Mouse (Mus musculus): ENCODE data around the gene Ikzf1. TPM values are rescaled to one million over a fixed set of nuclear protein-coding genes. Genes with fewer than 3 reads are reported as not detected.

Ikzf1 gene
- polyA plus RNA-seq, 1 experiment from 2014 or later, result 33.7 TPM

GRCm38 (mm10) chr11:11781728-11782127 is 96.9 kb downstream of the Ikzf1 start:
- no peak overlapping the region for H3K4me3 ChIP-seq (replicated peaks)
- H3K4me1 ChIP-seq (replicated peaks), result no peaks in the 10 kb centered on the region
- H3K27me3 ChIP-seq, result no peaks in the 10 kb centered on the region
- H3K9me3 ChIP-seq (replicated peaks), result no peaks in the 10 kb centered on the region
- H3K4me2 ChIP-seq, result no peak overlapping the region
- no peak for ATAC-seq (ENCODE audit: insufficient read depth)
- no peaks in the 10 kb centered on the region for H3K36me3 ChIP-seq (replicated peaks)
- H3K27ac ChIP-seq (replicated peaks), result no peak overlapping the region
- 66% methylated on average over 8 of the region's 8 CpGs for WGBS (ENCODE audit: insufficient replicate concordance)
- H3K9ac ChIP-seq, result no peak overlapping the region

GRCm38 (mm10) chr11:11785457-11785856 is 100.7 kb downstream of the Ikzf1 start:
- Histone ChIP-seq H3K4me3 (replicated peaks) (no peak overlapping the region), H3K4me2 (no peak overlapping the region), H3K4me1 (replicated peaks) (peaks cover 6% of the 10 kb centered on the region; the same call in 1 of the 2 replicates), H3K9me3 (replicated peaks) (no peaks in the 10 kb centered on the region), H3K27ac (replicated peaks) (no peak overlapping the region), H3K36me3 (replicated peaks) (no peaks in the 10 kb centered on the region), H3K9ac (no peak overlapping the region), H3K27me3 (no peaks in the 10 kb centered on the region)
- WGBS (ENCODE audit: insufficient replicate concordance), result 21% methylated on average over 6 of the region's 6 CpGs
- no peak for ATAC-seq (ENCODE audit: insufficient read depth)

- Histone ChIP-seq H3K27ac (replicated peaks) (no peak overlapping the region), H3K4me3 (replicated peaks) (0 out of 2 replicates have a peak overlapping the region, but pooled peaks have one; percentile 22), H3K27me3 (no peaks in the 10 kb centered on the region), H3K4me1 (replicated peaks) (peaks cover 6% of the 10 kb centered on the region; the same call in 1 of the 2 replicates), H3K4me2 (peak overlapping the region; percentile 53), H3K36me3 (replicated peaks) (no peaks in the 10 kb centered on the region), H3K9ac (no peak overlapping the region), H3K9me3 (replicated peaks) (no peaks in the 10 kb centered on the region)
- ATAC-seq (ENCODE audit: insufficient read depth), result peak; percentile 88
- under 1% methylated on average over 8 of the region's 8 CpGs for WGBS (ENCODE audit: insufficient replicate concordance)
Measured at GRCm38 (mm10) chr11:11788521-11788974, 103.7 kb downstream of the Ikzf1 start.

GRCm38 (mm10) chr11:11794626-11795025 is 109.8 kb downstream of the Ikzf1 start:
- H3K4me2 ChIP-seq, result no peak overlapping the region
- H3K9me3 ChIP-seq (replicated peaks), result no peaks in the 10 kb centered on the region
- no peaks in the 10 kb centered on the region for H3K27me3 ChIP-seq
- no peak for ATAC-seq (ENCODE audit: insufficient read depth)
- H3K4me1 ChIP-seq (replicated peaks), result 0 out of 2 replicates have a peak, but pooled peaks cover 3% of the 10 kb centered on the region
- H3K36me3 ChIP-seq (replicated peaks), result peaks cover 41% of the 10 kb centered on the region
- no peak overlapping the region for H3K9ac ChIP-seq
- no peak overlapping the region for H3K4me3 ChIP-seq (replicated peaks)
- WGBS (ENCODE audit: insufficient replicate concordance), result 65% methylated on average over 1 of the region's 1 CpGs
- no peak overlapping the region for H3K27ac ChIP-seq (replicated peaks)

GRCm38 (mm10) chr11:11798690-11799089 is 113.9 kb downstream of the Ikzf1 start:
- H3K4me1 ChIP-seq (replicated peaks), result peaks cover 28% of the 10 kb centered on the region
- no peak for ATAC-seq (ENCODE audit: insufficient read depth)
- H3K27me3 ChIP-seq, result no peaks in the 10 kb centered on the region
- H3K36me3 ChIP-seq (replicated peaks), result peaks cover 78% of the 10 kb centered on the region
- H3K9ac ChIP-seq, result no peak overlapping the region
- no peak overlapping the region for H3K27ac ChIP-seq (replicated peaks)
- H3K4me3 ChIP-seq (replicated peaks), result no peak overlapping the region
- no peak overlapping the region for H3K4me2 ChIP-seq
- WGBS (ENCODE audit: insufficient replicate concordance), result 100% methylated on average over 1 of the region's 1 CpGs
- no peaks in the 10 kb centered on the region for H3K9me3 ChIP-seq (replicated peaks)

GRCm38 (mm10) chr11:11800304-11800703 is 115.5 kb downstream of the Ikzf1 start:
- Histone ChIP-seq H3K9ac (no peak overlapping the region), H3K4me2 (no peak overlapping the region)
- no peak for ATAC-seq (ENCODE audit: insufficient read depth)

GRCm38 (mm10) chr11:11801067-11801466 is 116.3 kb downstream of the Ikzf1 start:
- Histone ChIP-seq H3K27me3 (no peaks in the 10 kb centered on the region), H3K4me3 (replicated peaks) (peak overlapping the region; percentile 18; the same call in 1 of the 2 replicates), H3K27ac (replicated peaks) (no peak overlapping the region; the same call in 1 of the 2 replicates), H3K9ac (peak overlapping the region; percentile 10; the same call in 1 of the 2 replicates), H3K4me1 (replicated peaks) (peaks cover 45% of the 10 kb centered on the region), H3K4me2 (peak overlapping the region; percentile 42), H3K36me3 (replicated peaks) (peaks cover 96% of the 10 kb centered on the region), H3K9me3 (replicated peaks) (no peaks in the 10 kb centered on the region)
- ATAC-seq (ENCODE audit: insufficient read depth), result no peak
- 54% methylated on average over 9 of the region's 9 CpGs for WGBS (ENCODE audit: insufficient replicate concordance)

More at GRCm38 (mm10) chr11:11800304-11800703, 115.5 kb downstream of the Ikzf1 start:
- Histone ChIP-seq H3K4me3 (replicated peaks) (no peak overlapping the region), H3K36me3 (replicated peaks) (peaks cover 94% of the 10 kb centered on the region), H3K27me3 (no peaks in the 10 kb centered on the region), H3K4me1 (replicated peaks) (peaks cover 39% of the 10 kb centered on the region), H3K27ac (replicated peaks) (no peak overlapping the region), H3K9me3 (replicated peaks) (no peaks in the 10 kb centered on the region)
- 78% methylated on average over 3 of the region's 3 CpGs for WGBS (ENCODE audit: insufficient replicate concordance)

- Histone ChIP-seq H3K4me3 (replicated peaks) (no peak overlapping the region), H3K9ac (no peak overlapping the region), H3K9me3 (replicated peaks) (no peaks in the 10 kb centered on the region), H3K4me1 (replicated peaks) (peaks cover 60% of the 10 kb centered on the region), H3K27ac (replicated peaks) (no peak overlapping the region), H3K4me2 (no peak overlapping the region), H3K27me3 (no peaks in the 10 kb centered on the region), H3K36me3 (replicated peaks) (peaks cover 69% of the 10 kb centered on the region)
- no peak for ATAC-seq (ENCODE audit: insufficient read depth)
- 73% methylated on average over 5 of the region's 5 CpGs for WGBS (ENCODE audit: insufficient replicate concordance)
Measured at GRCm38 (mm10) chr11:11804421-11804820, 119.6 kb downstream of the Ikzf1 start.

GRCm38 (mm10) chr11:11805951-11806350 is 121.1 kb downstream of the Ikzf1 start:
- peak overlapping the region; percentile 13; the same call in 1 of the 2 replicates for H3K4me2 ChIP-seq
- H3K27me3 ChIP-seq, result no peaks in the 10 kb centered on the region
- H3K27ac ChIP-seq (replicated peaks), result no peak overlapping the region
- H3K9me3 ChIP-seq (replicated peaks), result no peaks in the 10 kb centered on the region
- no peak for ATAC-seq (ENCODE audit: insufficient read depth)
- WGBS (ENCODE audit: insufficient replicate concordance), result 72% methylated on average over 4 of the region's 4 CpGs
- no peak overlapping the region for H3K4me3 ChIP-seq (replicated peaks)
- H3K9ac ChIP-seq, result no peak overlapping the region
- H3K4me1 ChIP-seq (replicated peaks), result peaks cover 71% of the 10 kb centered on the region
- peaks cover 56% of the 10 kb centered on the region for H3K36me3 ChIP-seq (replicated peaks)

GRCm38 (mm10) chr11:11808035-11808819 is 123.4 kb downstream of the Ikzf1 start:
- H3K27ac ChIP-seq (replicated peaks), result peak overlapping the region; percentile 96
- H3K4me1 ChIP-seq (replicated peaks), result peaks cover 70% of the 10 kb centered on the region
- H3K4me3 ChIP-seq (replicated peaks), result peak overlapping the region; percentile 77
- peaks cover 35% of the 10 kb centered on the region for H3K36me3 ChIP-seq (replicated peaks)
- WGBS (ENCODE audit: insufficient replicate concordance), result 3% methylated on average over 25 of the region's 25 CpGs
- no peaks in the 10 kb centered on the region for H3K9me3 ChIP-seq (replicated peaks)
- H3K4me2 ChIP-seq, result peak overlapping the region; percentile 99
- H3K27me3 ChIP-seq, result no peaks in the 10 kb centered on the region
- ATAC-seq (ENCODE audit: insufficient read depth), result peak; percentile 76
- H3K9ac ChIP-seq, result peak overlapping the region; percentile 82

- peak within 1 kb of the TSS; percentile 85 for H3K9ac ChIP-seq
- WGBS (ENCODE audit: insufficient replicate concordance), result under 1% methylated on average over 53 of the region's 53 CpGs
- H3K27me3 ChIP-seq, result no peaks in the 10 kb centered on the region
- H3K4me2 ChIP-seq, result peak within 1 kb of the TSS; percentile 99
- ATAC-seq (ENCODE audit: insufficient read depth), result peak; percentile 94
- no peaks in the 10 kb centered on the region for H3K9me3 ChIP-seq (replicated peaks)
- H3K4me1 ChIP-seq (replicated peaks), result peaks cover 65% of the 10 kb centered on the region
- peaks cover 28% of the 10 kb centered on the region for H3K36me3 ChIP-seq (replicated peaks)
- H3K27ac ChIP-seq (replicated peaks), result peak within 1 kb of the TSS; percentile 96
- H3K4me3 ChIP-seq (replicated peaks), result peak within 1 kb of the TSS; percentile 77
Measured at GRCm38 (mm10) chr11:11808820-11809403, 124.1 kb downstream of the Ikzf1 start, which contains the start of gene Fignl1. Gene Fignl1 (minus strand): TSS chr11:11808962.
